In genomic region chr9:65675461-65676357, GRCm38 (mm10) we compare ENCODE assay signal across 8 mouse cellular contexts. TPM values are rescaled to one million over a fixed set of nuclear protein-coding genes. Genes with fewer than 3 reads are reported as not detected.
DNase-seq lines count a peak whose midpoint lies in the region; ATAC-seq and TF ChIP-seq lines count a peak whose summit lies in the region.

No protein-coding gene starts in this region.

- no peak for TF ChIP-seq CTCF in E14TG2a.4 (conservative IDR thresholded peaks at IDR 0.05; ENCODE audit: low read length)

- no peaks in the 10 kb centered on the region for H3K9me3 ChIP-seq in E14TG2a.4 (ENCODE audit: low read length)
- no peaks in the 10 kb centered on the region for H3K9me3 ChIP-seq in forebrain, embryonic 16.5 days (ENCODE audit: control insufficient read depth, low read length)
- no peaks in the 10 kb centered on the region for H3K9me3 ChIP-seq in liver, embryonic 15.5 days (replicated peaks)
- H3K9me3 ChIP-seq in neural tube, embryonic 14.5 days (ENCODE audit: control insufficient read depth, low read length): no peaks in the 10 kb centered on the region

- WGBS in forebrain, embryonic 16.5 days: 49% methylated on average over 8 of the region's 8 CpGs
- WGBS in liver, embryonic 15.5 days (ENCODE audit: insufficient replicate concordance): 43% methylated on average over 8 of the region's 8 CpGs
- 58% methylated on average over 8 of the region's 8 CpGs for WGBS in neural tube, embryonic 14.5 days

- peak overlapping the region; percentile 56 for H3K4me2 ChIP-seq in forebrain, embryonic 16.5 days (ENCODE audit: low read length)
- peak overlapping the region; percentile 88 for H3K4me2 ChIP-seq in liver, embryonic 15.5 days
- peak overlapping the region; percentile 53 for H3K4me2 ChIP-seq in neural tube, embryonic 14.5 days (ENCODE audit: low read depth, low read length)

- peak; percentile 38 for DNase-seq in gastrocnemius, adult 18-20 months (ENCODE audit: low spot score)
- no peak for DNase-seq in gastrocnemius, adult 8-10 months (ENCODE audit: low spot score in 2 of 2)
- no peak for DNase-seq in left cerebral cortex, postnatal 36 days (ENCODE audit: low spot score in 2 of 2)
- no peak for DNase-seq in frontal cortex, postnatal 10 days (ENCODE audit: low spot score in 2 of 2)

- H3K9ac ChIP-seq in forebrain, embryonic 16.5 days (replicated peaks; ENCODE audit: low read depth, low read length): peak overlapping the region; percentile 80
- no peak overlapping the region for H3K9ac ChIP-seq in liver, embryonic 15.5 days
- peak overlapping the region; percentile 85 for H3K9ac ChIP-seq in neural tube, embryonic 14.5 days (replicated peaks; ENCODE audit: low read depth, low read length)

- peak; percentile 51; the same call in 1 of the 2 replicates for ATAC-seq in forebrain, embryonic 16.5 days
- peak; percentile 8; the same call in 1 of the 2 replicates for ATAC-seq in liver, embryonic 15.5 days (ENCODE audit: insufficient read depth)
- ATAC-seq in neural tube, embryonic 14.5 days (ENCODE audit: low read depth): peak; percentile 66

- peaks cover 12% of the 10 kb centered on the region for H3K36me3 ChIP-seq in E14TG2a.4 (ENCODE audit: insufficient read depth, low read length)
- H3K36me3 ChIP-seq in forebrain, embryonic 16.5 days (ENCODE audit: control insufficient read depth, insufficient read depth): no peaks in the 10 kb centered on the region
- H3K36me3 ChIP-seq in liver, embryonic 15.5 days (replicated peaks): no peaks in the 10 kb centered on the region
- H3K36me3 ChIP-seq in neural tube, embryonic 14.5 days (ENCODE audit: control insufficient read depth, insufficient read depth, low read length): no peaks in the 10 kb centered on the region

- H3K27ac ChIP-seq in forebrain, embryonic 16.5 days (ENCODE audit: low read length): peak overlapping the region; percentile 69
- H3K27ac ChIP-seq in liver, embryonic 15.5 days (replicated peaks): peak overlapping the region; percentile 61
- peak overlapping the region; percentile 71 for H3K27ac ChIP-seq in neural tube, embryonic 14.5 days (ENCODE audit: low read depth, low read length)

- peak overlapping the region; percentile 80 for H3K4me3 ChIP-seq in E14TG2a.4 (replicated peaks; ENCODE audit: low read length)
- H3K4me3 ChIP-seq in forebrain, embryonic 16.5 days (replicated peaks; ENCODE audit: low read length): peak overlapping the region; percentile 62
- H3K4me3 ChIP-seq in liver, embryonic 15.5 days (replicated peaks): peak overlapping the region; percentile 76
- H3K4me3 ChIP-seq in neural tube, embryonic 14.5 days (ENCODE audit: low read depth, low read length): peak overlapping the region; percentile 57

- H3K27me3 ChIP-seq in E14TG2a.4 (ENCODE audit: insufficient read depth, low read length): no peaks in the 10 kb centered on the region
- H3K27me3 ChIP-seq in forebrain, embryonic 16.5 days (replicated peaks; ENCODE audit: control insufficient read depth, insufficient read depth, low read length): no peaks in the 10 kb centered on the region
- no peaks in the 10 kb centered on the region for H3K27me3 ChIP-seq in liver, embryonic 15.5 days
- H3K27me3 ChIP-seq in neural tube, embryonic 14.5 days (ENCODE audit: control insufficient read depth, insufficient read depth, low read length): no peaks in the 10 kb centered on the region

- H3K4me1 ChIP-seq in E14TG2a.4 (replicated peaks; ENCODE audit: low read depth, low read length): peaks cover 78% of the 10 kb centered on the region
- H3K4me1 ChIP-seq in forebrain, embryonic 16.5 days (replicated peaks; ENCODE audit: control insufficient read depth, insufficient read depth, low read length): peaks cover 38% of the 10 kb centered on the region
- H3K4me1 ChIP-seq in liver, embryonic 15.5 days (replicated peaks): peaks cover 54% of the 10 kb centered on the region
- H3K4me1 ChIP-seq in neural tube, embryonic 14.5 days (ENCODE audit: control insufficient read depth, insufficient read depth, low read length): peaks cover 33% of the 10 kb centered on the region

- intact Hi-C loops in left cerebral cortex, postnatal 36 days (cut with DNase I): no loop called here

RNA-seq across cellular contexts. Expression of gene Oaz2, which starts 7.9 kb away (rescaled TPM):
- total RNA-seq in gastrocnemius, adult 18-20 months (2021): 100 to 1,000 TPM; 223 to 247 TPM
- total RNA-seq in gastrocnemius, adult 8-10 months (2022): 100 to 1,000 TPM; 192 to 246 (median 237) TPM
- 345 and 364 TPM in 2 replicates for polyA plus RNA-seq in forebrain, embryonic 16.5 days (2015; fragmentation: Nextera tagmentation; extraction: Ambion mirVana)
- polyA plus RNA-seq in liver, embryonic 15.5 days (2015; fragmentation: Nextera tagmentation; extraction: Ambion mirVana): 48.8 and 51.7 TPM in 2 replicates
- polyA plus RNA-seq in neural tube, embryonic 14.5 days (2014; fragmentation: Nextera tagmentation; extraction: Ambion mirVana): 254 and 315 TPM in 2 replicates
- 100 to 1,000 TPM; 228 to 236 TPM for total RNA-seq in left cerebral cortex, postnatal 36 days (2021)

RNA-seq across cellular contexts. Expression of gene Rbpms2, which starts 46.3 kb away (rescaled TPM):
- 1 to 10 TPM; 1.5 to 2.3 TPM for total RNA-seq in gastrocnemius, adult 18-20 months (2021)
- 1 to 10 TPM in 3 of 4 experiments, under 1 TPM in 1; 0.97 to 2.0 (median 1.6) TPM for total RNA-seq in gastrocnemius, adult 8-10 months (2022)
- 3.2 and 3.4 TPM in 2 replicates for polyA plus RNA-seq in forebrain, embryonic 16.5 days (2015; fragmentation: Nextera tagmentation; extraction: Ambion mirVana)
- polyA plus RNA-seq in liver, embryonic 15.5 days (2015; fragmentation: Nextera tagmentation; extraction: Ambion mirVana): 11.3 and 11.8 TPM in 2 replicates
- polyA plus RNA-seq in neural tube, embryonic 14.5 days (2014; fragmentation: Nextera tagmentation; extraction: Ambion mirVana): 2.5 and 3.9 TPM in 2 replicates
- 1 to 10 TPM; 1.8 to 2.9 TPM for total RNA-seq in left cerebral cortex, postnatal 36 days (2021)

Comparison
In these comparisons a context has a peak if more than half of its experiments do, and no peak if none do; other contexts are left out.
1. ATAC-seq: peak in every context shown above with its lines; median percentile 66 in neural tube, embryonic 14.5 days; 51 in forebrain, embryonic 16.5 days; 8 in liver, embryonic 15.5 days.